Mouse (Mus musculus) MEL-GATA-1-ER (cell line): ENCODE measurements at regions not wholly inside any gene's neighbourhood (a gene's known extent, or its start where the extent isn't known, plus 50 kb on each side); places are given as distances from the start of the nearest gene placed in this dataset.
"Not testable (repeated sequence)": the region's sequence is repeated elsewhere in the genome, so short reads cannot be mapped to it uniquely, and the experiment has no call there.

ENCODE experiments used
- DNase-seq: peaks from one replicate; pipeline ENCODE4 v3.0.0-alpha.2; 2012; ENCODE audit warnings: low read depth; ENCODE audit errors: extremely low read depth

DNA sequence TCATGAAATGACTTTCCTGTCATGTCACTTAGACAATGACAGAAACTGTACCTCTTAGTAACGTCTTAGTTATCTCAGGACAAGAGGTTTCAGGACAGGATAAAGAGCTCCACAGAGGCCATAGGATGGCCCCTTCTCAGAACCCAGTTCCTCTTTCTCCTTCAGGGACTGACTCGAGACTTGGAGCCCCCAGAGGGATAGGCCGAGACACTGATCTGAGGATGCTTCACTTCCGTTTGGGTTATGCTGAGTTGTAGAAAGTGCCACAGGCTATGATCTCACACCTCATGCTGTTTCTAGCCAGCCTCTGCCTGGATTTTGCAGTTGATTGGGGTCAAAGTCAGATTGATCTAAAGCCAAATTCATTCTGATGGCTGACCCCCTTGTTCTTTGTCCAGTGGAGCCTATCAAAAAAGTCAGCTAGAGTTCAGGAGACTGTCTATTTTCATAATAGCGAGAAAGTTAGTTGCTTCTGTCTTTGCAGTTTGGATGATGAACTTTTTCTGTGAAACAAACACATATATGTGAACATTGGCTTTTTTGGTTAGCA, 70.7 kb downstream of the Sult3a2 start:
- no peak for DNase-seq

DNA sequence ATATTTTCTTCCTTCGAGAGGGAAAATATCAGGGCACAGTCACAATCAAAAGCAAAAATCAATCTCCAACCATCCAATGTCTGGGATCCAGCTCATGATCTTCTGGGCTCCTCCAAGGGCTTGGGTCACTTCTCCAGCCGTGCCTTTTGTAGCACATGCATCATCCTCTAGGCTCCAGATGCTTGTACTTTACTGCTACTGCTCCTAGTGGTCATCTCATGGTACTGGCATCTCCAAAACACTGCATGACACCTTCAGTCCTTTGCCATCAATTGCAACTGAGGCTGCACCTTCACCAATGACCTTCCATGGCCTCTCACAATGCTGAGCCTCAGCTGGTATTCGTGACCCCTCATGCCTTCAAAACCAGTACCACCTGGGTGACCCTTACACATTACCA, 77.8 kb downstream of the Sult3a2 start:
- not testable (repeated sequence) for DNase-seq

DNA sequence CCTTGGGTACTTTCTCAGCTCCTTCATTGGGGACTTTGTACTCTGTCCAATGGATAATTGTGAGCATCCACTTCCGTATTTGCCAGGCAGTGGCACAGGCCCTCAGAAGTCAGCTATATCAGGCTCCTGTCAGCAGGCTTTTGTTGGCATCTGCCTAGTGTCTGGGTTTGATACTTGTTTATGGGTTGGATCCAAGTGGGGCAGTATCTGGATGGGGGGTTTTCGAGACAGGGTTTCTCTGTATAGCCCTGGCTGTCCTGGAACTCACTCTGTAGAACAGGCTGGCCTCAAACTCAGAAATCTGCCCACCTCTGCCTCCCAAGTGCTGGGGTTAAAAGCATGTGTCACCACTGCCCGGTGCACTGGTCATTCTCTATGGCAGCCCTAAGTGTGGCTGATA, 79.7 kb upstream of the Clvs2 start:
- DNase-seq, result not testable (repeated sequence)

DNA sequence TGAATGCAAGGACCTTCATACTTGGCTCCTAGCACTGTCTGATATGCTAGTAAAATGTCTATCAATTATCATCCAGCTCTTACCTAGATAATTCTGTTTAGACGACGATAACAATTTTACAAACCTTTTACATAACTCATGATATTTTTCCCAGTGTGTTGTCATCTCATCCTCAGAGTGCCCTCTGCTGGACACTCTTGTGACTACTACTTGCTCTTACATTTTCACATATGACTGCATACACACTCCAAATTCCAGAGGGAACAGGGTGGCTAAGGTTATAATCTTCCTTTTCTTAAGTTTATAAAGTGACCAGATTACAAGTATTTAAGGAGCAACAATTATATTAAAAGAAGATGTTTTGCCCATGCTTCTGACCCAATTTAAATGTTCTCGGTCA, 78.9 kb upstream of the Clvs2 start:
- peak; percentile 8 for DNase-seq
